Mouse (Mus musculus) midbrain, embryonic 16.5 days (tissue): ENCODE measurements around the gene Lcn10. TPM values are rescaled to one million over a fixed set of nuclear protein-coding genes. Genes with fewer than 3 reads are reported as not detected.
"Not testable (repeated sequence)": the region's sequence is repeated elsewhere in the genome, so short reads cannot be mapped to it uniquely, and the experiment has no call there.

Experiments used
- ATAC-seq: fragments of 200-750 bp; cut with Nextera tagmentation; 2 replicates; pipeline ENCODE4 v1.8.0; 2017; ENCODE audit warnings: moderate TSS enrichment
- H3K27ac ChIP-seq: fragments of 300-500 bp; sonication (generic); 2 replicates; pipeline ENCODE4 v1.5.1; 2014; ENCODE audit warnings: mild to moderate bottlenecking, low read length, mixed read lengths
- H3K27me3 ChIP-seq: fragments of 300-500 bp; sonication (generic); 2 replicates; pipeline ENCODE4 v1.6.1; 2014; ENCODE audit warnings: low read depth, low read length, mixed read lengths; ENCODE audit not compliant: control insufficient read depth, insufficient read depth
- H3K36me3 ChIP-seq: fragments of 300-500 bp; sonication (generic); 2 replicates; pipeline ENCODE4 v1.6.1; 2014; ENCODE audit warnings: mild to moderate bottlenecking, low read length, moderate library complexity, mixed read lengths; ENCODE audit not compliant: control insufficient read depth, insufficient read depth
- H3K4me1 ChIP-seq: fragments of 300-500 bp; sonication (generic); 2 replicates; pipeline ENCODE4 v1.6.1; 2014; ENCODE audit warnings: mild to moderate bottlenecking, low read length, mixed read lengths; ENCODE audit not compliant: control insufficient read depth, insufficient read depth
- H3K4me2 ChIP-seq: fragments of 300-500 bp; sonication (generic); 2 replicates; pipeline ENCODE4 v1.6.1; 2014; ENCODE audit warnings: mild to moderate bottlenecking, low read length, mixed read lengths
- H3K4me3 ChIP-seq: fragments of 300-500 bp; sonication (generic); 2 replicates; pipeline ENCODE4 v1.5.1; 2014; ENCODE audit warnings: low read depth, mild to moderate bottlenecking, low read length, moderate library complexity, mixed read lengths
- H3K9ac ChIP-seq: fragments of 300-500 bp; sonication (generic); 2 replicates; pipeline ENCODE4 v1.6.1; 2014; ENCODE audit warnings: low read depth, low read length, mixed read lengths
- H3K9me3 ChIP-seq: fragments of 300-500 bp; sonication (generic); replicated peaks from 2 replicates; pipeline ENCODE4 v1.6.1; 2014; ENCODE audit warnings: mild to moderate bottlenecking, low read length, mixed read lengths; ENCODE audit not compliant: control insufficient read depth, poor library complexity, severe bottlenecking
- WGBS: fragments of 180-500 bp; shearing (Covaris S2); extraction: QIAGEN DNeasy Blood & Tissue Kit; methylation state at CpG from one replicate; pipeline ENCODE4 v1.1.7; 2014; 5-methylcytosine and 5-hydroxymethylcytosine counted together
- polyA plus RNA-seq: library from polyadenylated mRNA; unstranded; fragments of >200 nt; fragmentation: Nextera tagmentation; extraction: Ambion mirVana; gene quantifications from 2 replicates; pipeline ENCODE4 v1.2.1, GENCODE M21; 2015

Gene Lcn10
- polyA plus RNA-seq, 1 experiment from 2014 or later = not detected

- Histone ChIP-seq H3K27me3 (no peaks in the 10 kb centered on the region), H3K27ac (no peak overlapping the region), H3K4me2 (no peak overlapping the region), H3K4me3 (no peak overlapping the region), H3K4me1 (no peaks in the 10 kb centered on the region), H3K36me3 (no peaks in the 10 kb centered on the region), H3K9me3 (no peaks in the 10 kb centered on the region), H3K9ac (no peak overlapping the region)
- WGBS = 86% methylated on average over 2 of the region's 2 CpGs
- no peak for ATAC-seq
Measured at GRCm38 (mm10) chr2:25698696-25699095, 16.2 kb downstream of the Lcn10 start.

- ATAC-seq, H3K36me3 ChIP-seq, H3K9me3 ChIP-seq, H3K4me1 ChIP-seq, H3K27me3 ChIP-seq, H3K27ac ChIP-seq, H3K9ac ChIP-seq, H3K4me2 ChIP-seq, H3K4me3 ChIP-seq: not testable (repeated sequence)
- whole genome bisulfite sequencing = 89% methylated on average over 3 of the region's 3 CpGs
Measured at GRCm38 (mm10) chr2:25699743-25700142, 17.2 kb downstream of the Lcn10 start, which contains the start of gene Obp2a. Gene Obp2a (plus strand): TSS chr2:25700043.

GRCm38 (mm10) chr2:25701001-25701400 lies 18.5 kb downstream of the Lcn10 start:
- Histone ChIP-seq H3K4me1 (no peaks in the 10 kb centered on the region), H3K4me2 (no peak overlapping the region), H3K9me3 (no peaks in the 10 kb centered on the region), H3K36me3 (no peaks in the 10 kb centered on the region), H3K4me3 (no peak overlapping the region), H3K27ac (no peak overlapping the region), H3K9ac (no peak overlapping the region), H3K27me3 (no peaks in the 10 kb centered on the region)
- WGBS = 87% methylated on average over 5 of the region's 5 CpGs
- no peak for ATAC-seq

- no peak overlapping the region for H3K9ac ChIP-seq
- no peak overlapping the region for H3K4me2 ChIP-seq
- no peak overlapping the region for H3K4me3 ChIP-seq
- no peak overlapping the region for H3K27ac ChIP-seq
- H3K36me3 ChIP-seq = no peaks in the 10 kb centered on the region
- WGBS = 90% methylated on average over 4 of the region's 4 CpGs
- no peak for ATAC-seq
- H3K9me3 ChIP-seq = no peaks in the 10 kb centered on the region
- no peaks in the 10 kb centered on the region for H3K27me3 ChIP-seq
- peaks cover 8% of the 10 kb centered on the region for H3K4me1 ChIP-seq
Measured at GRCm38 (mm10) chr2:25703706-25704105, 21.2 kb downstream of the Lcn10 start.

DNA sequence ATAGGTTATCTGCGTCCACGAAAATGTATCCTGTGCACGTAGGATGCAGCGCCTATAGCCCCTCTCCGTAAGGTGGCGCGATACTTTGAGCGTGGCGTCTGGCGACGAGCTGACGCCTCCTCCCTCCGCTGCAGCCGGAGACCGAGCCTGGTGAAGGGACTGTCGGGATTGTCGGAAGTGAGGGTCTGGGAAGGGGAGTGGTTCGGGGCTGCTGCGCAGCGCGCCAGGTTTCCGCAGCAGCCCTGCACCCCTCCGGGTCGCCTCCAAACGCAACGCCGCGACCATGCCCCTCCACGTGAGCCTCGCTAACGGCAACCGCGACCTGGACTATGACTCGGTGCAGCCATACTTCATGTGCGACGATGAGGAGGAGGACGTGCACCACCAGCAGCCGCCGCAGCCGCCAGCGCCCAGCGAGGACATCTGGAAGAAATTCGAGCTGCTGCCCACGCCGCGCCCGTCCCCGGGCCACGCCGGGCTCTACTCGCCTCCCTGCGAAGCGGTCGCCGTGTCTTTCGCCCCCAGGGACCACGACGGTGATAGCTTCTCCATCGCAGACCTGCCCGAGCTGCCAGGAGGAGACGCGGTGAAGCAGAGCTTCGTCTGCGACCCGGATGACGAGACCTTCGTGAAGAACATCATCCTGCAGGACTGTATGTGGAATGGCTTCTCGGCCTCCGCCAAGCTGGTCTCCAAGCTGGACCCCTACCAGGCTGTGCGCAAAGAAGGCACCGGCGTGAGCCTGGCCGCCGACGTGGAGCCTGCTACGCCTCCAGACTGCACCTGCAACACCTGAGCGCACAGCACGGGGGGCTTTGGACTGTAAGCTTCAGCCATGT lies 24.3 kb downstream of the Lcn10 start, which contains the start of gene Bmyc:
Gene Bmyc, plus strand, starts transcription at position 97 of the 839 bp plus-strand sequence.
- Histone ChIP-seq H3K4me2 (peak within 1 kb of the TSS; percentile 71), H3K4me3 (peak within 1 kb of the TSS; percentile 88), H3K9ac (peak within 1 kb of the TSS; percentile 84), H3K27me3 (no peaks in the 10 kb centered on the region), H3K27ac (peak within 1 kb of the TSS; percentile 94), H3K9me3 (no peaks in the 10 kb centered on the region), H3K4me1 (peaks cover 17% of the 10 kb centered on the region), H3K36me3 (no peaks in the 10 kb centered on the region)
- peak; percentile 97 for ATAC-seq
- 0% methylated on average over 68 of the region's 78 CpGs for WGBS

DNA sequence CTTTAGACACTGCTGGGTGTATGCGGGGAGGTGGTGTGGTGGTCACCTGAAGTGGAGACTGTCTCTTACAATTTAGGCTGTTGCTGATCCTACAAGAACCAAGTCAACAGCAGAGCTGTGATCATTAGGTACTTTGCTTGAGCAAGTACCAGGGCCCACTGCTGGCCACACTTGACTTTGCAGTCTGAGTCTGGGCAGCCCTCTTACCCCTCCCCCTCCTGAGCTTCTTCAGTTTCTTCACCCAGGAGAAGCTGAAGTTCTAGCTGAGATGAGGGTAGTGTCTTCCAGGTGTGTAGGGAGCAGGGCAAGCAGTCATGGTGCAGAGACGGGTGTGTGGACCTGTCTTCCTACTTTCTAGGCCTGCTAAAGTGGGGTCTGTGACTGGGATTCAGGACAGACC lies 25.6 kb downstream of the Lcn10 start:
- peak overlapping the region; percentile 31 for H3K4me3 ChIP-seq
- peak overlapping the region; percentile 64 for H3K4me2 ChIP-seq
- H3K9ac ChIP-seq = peak overlapping the region; percentile 41; the same call in 1 of the 2 replicates
- no peaks in the 10 kb centered on the region for H3K36me3 ChIP-seq
- peaks cover 17% of the 10 kb centered on the region for H3K4me1 ChIP-seq
- ATAC-seq = no peak
- no peaks in the 10 kb centered on the region for H3K27me3 ChIP-seq
- WGBS = 89% methylated on average over 2 of the region's 2 CpGs
- no peak overlapping the region for H3K27ac ChIP-seq
- H3K9me3 ChIP-seq = no peaks in the 10 kb centered on the region

DNA sequence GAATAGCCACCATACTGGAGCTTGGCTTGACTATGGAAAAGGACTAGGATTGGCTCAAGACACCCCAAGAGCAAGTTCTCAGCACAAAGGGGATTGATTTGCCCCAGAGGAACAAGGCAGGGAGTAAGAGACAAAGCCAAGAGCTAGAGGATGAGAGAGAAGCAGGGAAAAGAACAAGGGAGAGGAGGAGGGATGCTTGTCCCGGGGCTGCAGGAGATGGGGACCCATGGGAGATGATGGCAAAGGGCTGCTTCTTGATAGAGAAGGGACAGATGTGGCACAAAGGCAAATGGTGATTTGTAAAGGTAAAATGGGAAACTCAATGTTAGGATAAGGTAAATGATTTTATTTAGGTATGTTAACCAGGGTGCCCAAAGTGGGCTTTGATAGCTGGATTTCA lies 26.5 kb downstream of the Lcn10 start:
- Histone ChIP-seq H3K4me1 (peaks cover 17% of the 10 kb centered on the region), H3K9ac (peak overlapping the region; percentile 2; the same call in 1 of the 2 replicates), H3K4me2 (peak overlapping the region; percentile 64)
- H3K9me3 ChIP-seq, H3K27me3 ChIP-seq, H3K36me3 ChIP-seq, H3K27ac ChIP-seq, H3K4me3 ChIP-seq, ATAC-seq: not testable (repeated sequence)
- WGBS = 88% methylated on average over 1 of the region's 1 CpGs

DNA sequence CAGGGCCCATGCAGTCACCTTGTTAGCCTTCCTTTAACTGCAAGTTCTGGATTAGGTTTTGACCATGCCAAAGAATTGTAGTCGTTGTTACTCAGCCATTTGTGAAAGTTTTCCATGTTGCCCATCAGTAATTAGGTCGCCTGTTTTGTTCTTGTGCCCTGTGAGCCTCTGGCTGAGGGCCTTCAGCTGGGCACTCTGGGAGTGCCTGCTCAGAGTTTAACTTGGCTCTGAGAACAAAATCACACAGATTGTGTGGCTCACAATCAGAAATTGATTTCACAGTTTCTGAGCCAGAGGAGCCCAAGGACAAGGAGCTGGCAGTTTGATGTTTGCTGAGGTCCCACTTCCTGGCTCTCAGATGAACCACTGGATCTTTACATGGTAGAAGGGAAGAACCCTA lies 27.3 kb downstream of the Lcn10 start:
- H3K27me3 ChIP-seq, H3K27ac ChIP-seq, H3K9ac ChIP-seq, H3K36me3 ChIP-seq, H3K4me2 ChIP-seq, H3K9me3 ChIP-seq, ATAC-seq, H3K4me3 ChIP-seq: not testable (repeated sequence)
- WGBS = 73% methylated on average over 2 of the region's 2 CpGs
- peaks cover 17% of the 10 kb centered on the region for H3K4me1 ChIP-seq

DNA sequence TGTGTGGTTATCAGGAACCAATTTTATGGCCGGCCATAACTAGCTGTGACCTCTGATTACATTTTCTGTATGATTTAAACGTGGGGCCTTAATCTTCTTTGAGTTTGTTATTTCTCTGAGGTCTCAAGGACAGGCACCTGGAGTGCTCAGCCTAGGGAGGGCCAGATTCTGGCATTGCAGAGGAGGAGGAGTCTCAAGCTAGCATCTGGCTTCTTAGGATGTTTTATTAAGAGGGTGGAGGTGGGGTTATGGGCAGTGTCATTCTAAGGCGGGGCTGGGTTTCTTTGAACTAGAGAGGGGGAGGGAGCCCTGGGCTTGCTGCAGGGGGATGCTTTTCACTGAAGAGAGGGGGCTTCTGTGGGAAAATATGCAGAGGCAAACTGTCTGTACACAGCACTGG lies 29.1 kb downstream of the Lcn10 start:
- H3K36me3 ChIP-seq, H3K9ac ChIP-seq, H3K4me3 ChIP-seq, H3K27me3 ChIP-seq, H3K4me2 ChIP-seq, H3K9me3 ChIP-seq, ATAC-seq, H3K27ac ChIP-seq: not testable (repeated sequence)
- H3K4me1 ChIP-seq = peaks cover 17% of the 10 kb centered on the region
- WGBS = 28% methylated on average over 3 of the region's 3 CpGs
